8 mouse cellular contexts compared by ENCODE assay signal in the genomic region with DNA sequence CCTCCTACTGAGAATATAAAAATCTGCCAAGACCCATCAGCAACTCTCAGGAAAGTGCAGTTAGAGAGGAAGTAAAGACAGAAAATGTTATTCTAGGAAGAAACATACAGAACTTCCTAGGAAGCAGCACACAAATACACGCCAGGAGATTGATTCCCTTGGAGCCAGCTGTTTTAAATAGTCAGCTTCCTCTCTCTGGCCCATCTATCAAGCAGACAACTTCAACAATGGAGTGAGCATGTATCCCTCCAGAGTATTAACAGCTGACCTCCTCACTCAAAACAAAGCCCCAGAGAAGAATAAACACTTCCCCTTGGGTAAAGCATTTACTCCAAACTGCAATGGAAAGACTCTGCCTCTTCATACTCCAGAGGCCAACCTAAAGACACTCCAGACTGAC. TPM values are rescaled to one million over a fixed set of nuclear protein-coding genes. Genes with fewer than 3 reads are reported as not detected.
A peak's percentile ranks its signal among the peaks of the same experiment; 100 is the strongest.
DNase-seq lines count a peak whose midpoint lies in the region; ATAC-seq lines count a peak whose summit lies in the region.
"Had no signal": no experiment of that assay in that cellular context is flagged by ENCODE, and none has a peak within 500 bp of the region (broad histone marks: within the 10 kb centered on the region; RNA-seq: fewer than 3 reads in every experiment).

No protein-coding gene starts in this region.

- ATAC-seq in megakaryocyte, adult 5-6 weeks (ENCODE audit: poor library complexity, severe bottlenecking): no peak
- no peak for ATAC-seq in forebrain, embryonic 13.5 days
- no peak for ATAC-seq in liver, embryonic 16.5 days (ENCODE audit: low read depth)
- ATAC-seq in neural tube, embryonic 14.5 days (ENCODE audit: low read depth): no peak
- ATAC-seq in activated CD4-positive, CD25-positive, alpha-beta regulatory T cell, adult 4 months: no peak

- 0 out of 2 replicates have a peak, but pooled peaks cover 2% of the 10 kb centered on the region for H3K9me3 ChIP-seq in megakaryocyte, embryonic 14.5 days
- H3K9me3 ChIP-seq in forebrain, embryonic 13.5 days (replicated peaks): no peaks in the 10 kb centered on the region
- no peaks in the 10 kb centered on the region for H3K9me3 ChIP-seq in liver, embryonic 16.5 days (replicated peaks; ENCODE audit: control insufficient read depth, low read length)
- no peaks in the 10 kb centered on the region for H3K9me3 ChIP-seq in neural tube, embryonic 14.5 days (ENCODE audit: control insufficient read depth, low read length)

- H3K36me3 ChIP-seq in megakaryocyte, embryonic 14.5 days (replicated peaks; ENCODE audit: low read length): peaks cover 6% of the 10 kb centered on the region
- H3K36me3 ChIP-seq in forebrain, embryonic 13.5 days (ENCODE audit: poor library complexity, severe bottlenecking): no peaks in the 10 kb centered on the region
- H3K36me3 ChIP-seq in liver, embryonic 16.5 days (ENCODE audit: control insufficient read depth, insufficient read depth): no peaks in the 10 kb centered on the region; the same call in 1 of the 2 replicates
- no peaks in the 10 kb centered on the region for H3K36me3 ChIP-seq in neural tube, embryonic 14.5 days (ENCODE audit: control insufficient read depth, insufficient read depth, low read length)

- no peaks in the 10 kb centered on the region for H3K27me3 ChIP-seq in megakaryocyte, embryonic 14.5 days (replicated peaks)
- no peaks in the 10 kb centered on the region for H3K27me3 ChIP-seq in forebrain, embryonic 13.5 days
- H3K27me3 ChIP-seq in liver, embryonic 16.5 days (ENCODE audit: control insufficient read depth, insufficient read depth, low read depth, low read length): no peaks in the 10 kb centered on the region
- H3K27me3 ChIP-seq in neural tube, embryonic 14.5 days (ENCODE audit: control insufficient read depth, insufficient read depth, low read length): no peaks in the 10 kb centered on the region

- no peak overlapping the region; the same call in 1 of the 2 replicates for H3K27ac ChIP-seq in forebrain, embryonic 13.5 days
- H3K27ac ChIP-seq in liver, embryonic 16.5 days (ENCODE audit: low read length): peak overlapping the region; percentile 93
- no peak overlapping the region for H3K27ac ChIP-seq in neural tube, embryonic 14.5 days (ENCODE audit: low read depth, low read length)

- H3K4me3 ChIP-seq in megakaryocyte, embryonic 14.5 days (replicated peaks): peak overlapping the region; percentile 74
- peak overlapping the region; percentile 76 for H3K4me3 ChIP-seq in forebrain, embryonic 13.5 days
- H3K4me3 ChIP-seq in liver, embryonic 16.5 days (ENCODE audit: low read depth, low read length): peak overlapping the region; percentile 86
- no peak overlapping the region for H3K4me3 ChIP-seq in neural tube, embryonic 14.5 days (ENCODE audit: low read depth, low read length)

- H3K9ac ChIP-seq in forebrain, embryonic 13.5 days: peak overlapping the region; percentile 89; the same call in 1 of the 2 replicates
- peak overlapping the region; percentile 92 for H3K9ac ChIP-seq in liver, embryonic 16.5 days (ENCODE audit: low read depth, low read length)
- H3K9ac ChIP-seq in neural tube, embryonic 14.5 days (replicated peaks; ENCODE audit: low read depth, low read length): no peak overlapping the region

- peaks cover 67% of the 10 kb centered on the region for H3K4me1 ChIP-seq in megakaryocyte, embryonic 14.5 days
- H3K4me1 ChIP-seq in forebrain, embryonic 13.5 days: peaks cover 30% of the 10 kb centered on the region
- H3K4me1 ChIP-seq in liver, embryonic 16.5 days (ENCODE audit: control insufficient read depth, low read depth, low read length): peaks cover 54% of the 10 kb centered on the region
- H3K4me1 ChIP-seq in neural tube, embryonic 14.5 days (ENCODE audit: control insufficient read depth, insufficient read depth, low read length): peaks cover 13% of the 10 kb centered on the region

- peak overlapping the region; percentile 86 for H3K4me2 ChIP-seq in forebrain, embryonic 13.5 days
- peak overlapping the region; percentile 98 for H3K4me2 ChIP-seq in liver, embryonic 16.5 days (ENCODE audit: low read depth, low read length)
- H3K4me2 ChIP-seq in neural tube, embryonic 14.5 days (ENCODE audit: low read depth, low read length): peak overlapping the region; percentile 78; the same call in 1 of the 2 replicates

- 33% methylated on average over 1 of the region's 1 CpGs for WGBS in forebrain, embryonic 13.5 days
- WGBS in liver, embryonic 16.5 days (ENCODE audit: insufficient replicate concordance): 15% methylated on average over 1 of the region's 1 CpGs
- WGBS in neural tube, embryonic 14.5 days: 6% methylated on average over 1 of the region's 1 CpGs

- DNase-seq in layer of hippocampus, adult 8-10 months (ENCODE audit: low spot score in 2 of 2): no peak
- DNase-seq: kidney, adult 9 months had no signal

RNA-seq across cellular contexts. Expression of a gene that starts 1.5 kb away (rescaled TPM):
- 17.0 and 30.7 TPM in 2 replicates for polyA plus RNA-seq in megakaryocyte, embryonic 14.5 days (2012; ENCODE audit: insufficient read depth, low replicate concordance)
- total RNA-seq in megakaryocyte, adult 5-6 weeks (2015): 123 and 145 TPM in 2 replicates
- 124 and 148 TPM in 2 replicates for total RNA-seq in megakaryocyte, adult 5-6 weeks (2017)
- polyA plus RNA-seq in forebrain, embryonic 13.5 days (2015; fragmentation: Nextera tagmentation; extraction: Ambion mirVana): 17.1 and 23.7 TPM in 2 replicates
- 32.3 and 33.2 TPM in 2 replicates for polyA plus RNA-seq in liver, embryonic 16.5 days (2015; fragmentation: Nextera tagmentation; extraction: Ambion mirVana)
- polyA plus RNA-seq in neural tube, embryonic 14.5 days (2014; fragmentation: Nextera tagmentation; extraction: Ambion mirVana): 18.3 and 21.5 TPM in 2 replicates
- 10 to 100 TPM; 61.6 to 82.1 TPM for polyA plus RNA-seq in activated CD4-positive, CD25-positive, alpha-beta regulatory T cell, adult 4 months (2017; shearing (Covaris generic))
- 10 to 100 TPM; 17.1 to 30.9 (median 20.7) TPM for total RNA-seq in layer of hippocampus, adult 8-10 months (2022)

RNA-seq across cellular contexts. Expression of a gene that starts 41.3 kb away (rescaled TPM):
- 0.46 TPM in 1 of 2 replicates, not detected in the other for polyA plus RNA-seq in megakaryocyte, embryonic 14.5 days (2012; ENCODE audit: insufficient read depth, low replicate concordance)
- 0.27 and 0.80 TPM in 2 replicates for total RNA-seq in megakaryocyte, adult 5-6 weeks (2015)
- 0.16 and 0.37 TPM in 2 replicates for total RNA-seq in megakaryocyte, adult 5-6 weeks (2017)
- 15.3 and 21.0 TPM in 2 replicates for polyA plus RNA-seq in forebrain, embryonic 13.5 days (2015; fragmentation: Nextera tagmentation; extraction: Ambion mirVana)
- polyA plus RNA-seq in liver, embryonic 16.5 days (2015; fragmentation: Nextera tagmentation; extraction: Ambion mirVana): 4.5 and 4.8 TPM in 2 replicates
- 43.0 and 50.0 TPM in 2 replicates for polyA plus RNA-seq in neural tube, embryonic 14.5 days (2014; fragmentation: Nextera tagmentation; extraction: Ambion mirVana)
- polyA plus RNA-seq in activated CD4-positive, CD25-positive, alpha-beta regulatory T cell, adult 4 months (2017; shearing (Covaris generic)): 1 to 10 TPM in 1 of 2 experiments, under 1 TPM in 1; 0.54 to 1.3 TPM
- 100 to 1,000 TPM; 165 to 192 (median 179) TPM for total RNA-seq in layer of hippocampus, adult 8-10 months (2022)
